Mouse (Mus musculus) bone marrow, adult 2 months (tissue): ENCODE data around the gene Eif2d.

Experiments used
- CTCF ChIP-seq: fragments of 200-500 bp; IDR thresholded peaks from 2 replicates; pipeline ENCODE4 v1.5.1; 2011; ENCODE audit warnings: low read length, control low read depth; ENCODE audit not compliant: control insufficient read depth, insufficient read depth
- POLR2A ChIP-seq: fragments of 200-500 bp; IDR thresholded peaks from 2 replicates; pipeline ENCODE4 v1.6.1; 2011; ENCODE audit warnings: low read depth, mild to moderate bottlenecking, control low read depth, low read length, borderline replicate concordance; ENCODE audit not compliant: control insufficient read depth

- TF ChIP-seq POLR2A (no peak), CTCF (no peak)
These were observed 70.4 kb downstream of the Eif2d start for GRCm38 (mm10) chr1:131223345-131223744.
